ENCODE assay signal across 13 mouse cellular contexts in the genomic region with DNA sequence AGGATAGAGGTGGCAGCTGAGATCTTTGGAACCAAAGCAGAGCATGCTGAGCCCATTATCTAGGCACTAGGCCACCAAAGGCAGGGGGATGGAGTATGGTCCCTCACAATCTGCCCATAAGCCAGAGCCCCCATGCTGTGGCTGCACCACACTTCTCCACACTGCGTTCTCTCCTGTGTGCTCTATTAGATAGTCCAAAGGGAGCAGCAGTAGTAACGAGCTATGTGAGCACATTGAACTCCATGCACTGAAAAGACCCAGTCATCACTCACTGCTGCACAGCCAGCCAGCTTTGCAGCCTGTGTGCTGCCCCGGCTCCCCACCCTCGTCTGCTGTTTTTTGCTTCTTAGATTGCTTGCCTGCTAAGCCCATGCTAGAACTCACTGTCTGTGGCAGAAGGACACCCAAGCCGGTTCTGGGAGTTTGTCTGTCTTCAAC.
A peak's percentile ranks its signal among the peaks of the same experiment; 100 is the strongest.
DNase-seq lines count a peak whose midpoint lies in the region; ATAC-seq lines count a peak whose summit lies in the region.
"Had no signal": no experiment of that assay in that cellular context is flagged by ENCODE, and none has a peak within 500 bp of the region (broad histone marks: within the 10 kb centered on the region; RNA-seq: fewer than 3 reads in every experiment).

No protein-coding gene starts in this region.

- H3K27ac ChIP-seq in embryonic facial prominence, embryonic 13.5 days: no peak overlapping the region
- H3K27ac ChIP-seq in embryonic facial prominence, embryonic 10.5 days (replicated peaks): no peak overlapping the region
- H3K27ac ChIP-seq: kidney, postnatal 0 days; liver, embryonic 12.5 days had no signal

- H3K9ac ChIP-seq in embryonic facial prominence, embryonic 13.5 days: 0 out of 2 replicates have a peak overlapping the region, but pooled peaks have one; percentile 17
- H3K9ac ChIP-seq: liver, embryonic 12.5 days had no signal

- H3K36me3 ChIP-seq in embryonic facial prominence, embryonic 13.5 days: peaks cover 48% of the 10 kb centered on the region
- H3K36me3 ChIP-seq in embryonic facial prominence, embryonic 10.5 days (replicated peaks): peaks cover 49% of the 10 kb centered on the region

- no peak overlapping the region for H3K4me2 ChIP-seq in embryonic facial prominence, embryonic 13.5 days
- H3K4me2 ChIP-seq: liver, embryonic 12.5 days had no signal

- no peak for ATAC-seq in embryonic facial prominence, embryonic 13.5 days (ENCODE audit: insufficient number of reproducible peaks, insufficient read depth, low FRiP score, low TSS enrichment, low read depth)
- ATAC-seq: liver, embryonic 12.5 days; Patski had no signal

- no peaks in the 10 kb centered on the region for H3K27me3 ChIP-seq in embryonic facial prominence, embryonic 13.5 days
- H3K27me3 ChIP-seq in embryonic facial prominence, embryonic 10.5 days (replicated peaks; ENCODE audit: low read depth, poor library complexity, severe bottlenecking): no peaks in the 10 kb centered on the region
- H3K27me3 ChIP-seq: liver, embryonic 12.5 days; Patski had no signal

- H3K4me1 ChIP-seq in embryonic facial prominence, embryonic 13.5 days: peaks cover 9% of the 10 kb centered on the region; the same call in 1 of the 2 replicates
- H3K4me1 ChIP-seq in embryonic facial prominence, embryonic 10.5 days: peaks cover 16% of the 10 kb centered on the region

- H3K4me3 ChIP-seq in embryonic facial prominence, embryonic 13.5 days: no peak overlapping the region
- H3K4me3 ChIP-seq in embryonic facial prominence, embryonic 10.5 days: no peak overlapping the region
- H3K4me3 ChIP-seq: liver, embryonic 12.5 days had no signal

- no peaks in the 10 kb centered on the region for H3K9me3 ChIP-seq in embryonic facial prominence, embryonic 13.5 days
- no peaks in the 10 kb centered on the region for H3K9me3 ChIP-seq in embryonic facial prominence, embryonic 10.5 days
- H3K9me3 ChIP-seq: liver, embryonic 12.5 days had no signal

- WGBS in embryonic facial prominence, embryonic 13.5 days: 69% methylated on average over 5 of the region's 5 CpGs
- 60% methylated on average over 5 of the region's 5 CpGs for WGBS in embryonic facial prominence, embryonic 10.5 days

- DNase-seq in embryonic facial prominence, embryonic 10.5 days (ENCODE audit: low spot score): no peak
- DNase-seq in layer of hippocampus, adult 11-12 months (ENCODE audit: low spot score): peak; percentile 36
- no peak for DNase-seq in layer of hippocampus, adult 8-10 months (ENCODE audit: low spot score in 2 of 2)
- peak; percentile 87 to 91 for DNase-seq in cerebellum, postnatal 10 days
- peak; percentile 42 to 57 for DNase-seq in layer of hippocampus, postnatal 14 days (ENCODE audit: low spot score in 2 of 2)
- DNase-seq in T-cell, adult 2 months (ENCODE audit: low spot score): no peak
- no peak for DNase-seq in spleen, adult 18-20 months
- DNase-seq: right cerebral cortex, adult 18-20 months; thymus, postnatal 14 days had no signal

Comparison
In these comparisons a context has a peak if more than half of its experiments do, and no peak if none do; other contexts are left out.
1. DNase-seq: peak in layer of hippocampus, adult 11-12 months (single experiment), cerebellum, postnatal 10 days (2 of 2) and layer of hippocampus, postnatal 14 days (2 of 2); none in embryonic facial prominence, embryonic 10.5 days (single experiment), layer of hippocampus, adult 8-10 months (0 of 2), T-cell, adult 2 months (single experiment) and spleen, adult 18-20 months (0 of 2).